Mouse (Mus musculus) intestine, embryonic 15.5 days (tissue): ENCODE data around the gene Kcnj3. TPM values are rescaled to one million over a fixed set of nuclear protein-coding genes. Genes with fewer than 3 reads are reported as not detected.

Source experiments
- ATAC-seq: fragments of 200-750 bp; cut with Nextera tagmentation; 2 replicates; pipeline ENCODE4 v1.8.0; 2017; ENCODE audit warnings: moderate TSS enrichment, moderate library complexity
- H3K27ac ChIP-seq: fragments of 300-500 bp; sonication (generic); 2 replicates; pipeline ENCODE4 v1.5.1; 2015; ENCODE audit warnings: mild to moderate bottlenecking, inconsistent platforms
- H3K27me3 ChIP-seq: fragments of 300-500 bp; sonication (generic); replicated peaks from 2 replicates; pipeline ENCODE4 v1.6.1; 2015; ENCODE audit warnings: inconsistent platforms
- H3K36me3 ChIP-seq: fragments of 300-500 bp; sonication (generic); 2 replicates; pipeline ENCODE4 v1.6.1; 2015; ENCODE audit warnings: inconsistent platforms
- H3K4me1 ChIP-seq: fragments of 300-500 bp; sonication (generic); replicated peaks from 2 replicates; pipeline ENCODE4 v1.6.1; 2015; ENCODE audit warnings: inconsistent platforms
- H3K4me2 ChIP-seq: fragments of 300-500 bp; sonication (generic); replicated peaks from 2 replicates; pipeline ENCODE4 v1.6.1; 2015; ENCODE audit warnings: mild to moderate bottlenecking, inconsistent platforms
- H3K4me3 ChIP-seq: fragments of 300-500 bp; sonication (generic); replicated peaks from 2 replicates; pipeline ENCODE4 v1.5.1; 2015; ENCODE audit warnings: inconsistent platforms
- H3K9ac ChIP-seq: fragments of 300-500 bp; sonication (generic); 2 replicates; pipeline ENCODE4 v1.6.1; 2015; ENCODE audit warnings: inconsistent platforms
- H3K9me3 ChIP-seq: fragments of 300-500 bp; sonication (generic); 2 replicates; pipeline ENCODE4 v1.6.1; 2016; ENCODE audit warnings: inconsistent platforms
- WGBS: fragments of 180-500 bp; shearing (Covaris S2); methylation state at CpG from one replicate; pipeline ENCODE4 v1.1.7; 2015; 5-methylcytosine and 5-hydroxymethylcytosine counted together
- polyA plus RNA-seq: library from polyadenylated mRNA; unstranded; fragments of >200 nt; fragmentation: Nextera tagmentation; extraction: Ambion mirVana; gene quantifications from 2 replicates; pipeline ENCODE4 v1.2.1, GENCODE M21; 2015

The Kcnj3 gene
- polyA plus RNA-seq = 0.15 and 0.20 TPM in 2 replicates

- WGBS = 4% methylated on average over 20 of the region's 20 CpGs
- H3K9ac ChIP-seq = peak within 1 kb of the TSS; percentile 30
- no peak within 1 kb of the TSS for H3K27ac ChIP-seq
- peak within 1 kb of the TSS; percentile 92 for H3K4me2 ChIP-seq
- H3K4me1 ChIP-seq = peaks cover 23% of the 10 kb centered on the region
- peak; percentile 71 for ATAC-seq
- H3K27me3 ChIP-seq = peaks cover 21% of the 10 kb centered on the region
- peak within 1 kb of the TSS; percentile 39 for H3K4me3 ChIP-seq
- no peaks in the 10 kb centered on the region for H3K36me3 ChIP-seq
- no peaks in the 10 kb centered on the region for H3K9me3 ChIP-seq
Observed at GRCm38 (mm10) chr2:55435721-55436260, at the start of gene Kcnj3. Gene Kcnj3, plus strand, starts transcription at chr2:55435970.

GRCm38 (mm10) chr2:55390330-55390989 is 45.3 kb upstream of the Kcnj3 start:
- Histone ChIP-seq H3K4me2 (no peak overlapping the region), H3K27ac (no peak overlapping the region), H3K4me3 (no peak overlapping the region), H3K9ac (no peak overlapping the region), H3K27me3 (no peaks in the 10 kb centered on the region), H3K36me3 (no peaks in the 10 kb centered on the region), H3K4me1 (no peaks in the 10 kb centered on the region), H3K9me3 (no peaks in the 10 kb centered on the region)
- no peak for ATAC-seq
- 57% methylated on average over 3 of the region's 3 CpGs for WGBS

DNA sequence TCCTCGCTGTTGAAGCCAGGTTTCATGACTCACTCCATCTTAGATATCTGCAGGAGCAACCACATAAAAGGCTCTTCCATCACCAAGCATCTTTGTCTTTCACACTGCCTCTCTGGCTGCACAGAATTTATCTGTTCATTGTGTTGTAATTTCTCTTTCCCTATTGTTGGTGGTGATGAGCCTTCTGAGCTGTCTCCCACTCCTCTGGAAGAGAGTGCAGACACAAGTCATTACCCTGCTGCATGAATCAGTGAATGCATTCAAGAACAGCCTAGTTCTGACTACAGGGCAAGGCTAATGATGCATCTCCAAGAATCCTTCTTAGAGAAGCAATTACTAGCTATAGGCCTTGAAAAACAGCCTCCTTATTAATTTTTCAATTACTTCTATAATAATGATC is 30.5 kb upstream of the Kcnj3 start:
- no peaks in the 10 kb centered on the region for H3K27me3 ChIP-seq
- WGBS = 63% methylated on average over 1 of the region's 1 CpGs
- H3K27ac ChIP-seq = no peak overlapping the region
- H3K4me1 ChIP-seq = no peaks in the 10 kb centered on the region
- H3K9ac ChIP-seq = no peak overlapping the region
- no peaks in the 10 kb centered on the region for H3K9me3 ChIP-seq
- no peak overlapping the region for H3K4me3 ChIP-seq
- no peak overlapping the region for H3K4me2 ChIP-seq
- H3K36me3 ChIP-seq = no peaks in the 10 kb centered on the region
- ATAC-seq = no peak

GRCm38 (mm10) chr2:55427633-55428032 is 8.1 kb upstream of the Kcnj3 start:
- no peaks in the 10 kb centered on the region for H3K9me3 ChIP-seq
- no peaks in the 10 kb centered on the region for H3K27me3 ChIP-seq
- no peaks in the 10 kb centered on the region for H3K4me1 ChIP-seq
- H3K27ac ChIP-seq = no peak overlapping the region
- H3K9ac ChIP-seq = no peak overlapping the region
- H3K4me2 ChIP-seq = no peak overlapping the region
- peak; percentile 78 for ATAC-seq
- no peaks in the 10 kb centered on the region for H3K36me3 ChIP-seq
- WGBS = 21% methylated on average over 2 of the region's 2 CpGs
- no peak overlapping the region for H3K4me3 ChIP-seq

DNA sequence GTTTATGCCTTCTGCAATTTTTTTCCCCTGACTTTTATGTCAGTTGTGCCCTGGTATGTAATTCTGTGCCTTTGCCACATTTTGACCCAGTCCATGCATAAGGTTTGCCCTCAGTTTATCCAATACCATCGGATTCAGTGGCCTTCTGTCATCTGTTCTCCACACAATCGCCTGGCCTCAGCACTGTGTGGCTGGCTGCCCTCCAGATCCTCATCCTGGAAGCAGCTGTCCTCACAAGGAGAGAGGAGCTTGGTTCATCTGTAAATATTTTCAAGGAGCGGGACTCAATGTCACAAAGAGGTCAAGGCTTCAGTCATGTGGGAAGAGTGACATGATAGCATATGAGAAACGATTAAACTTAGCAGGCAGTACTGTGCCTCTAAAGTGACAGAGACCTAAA is 3.7 kb upstream of the Kcnj3 start:
- no peaks in the 10 kb centered on the region for H3K36me3 ChIP-seq
- H3K4me1 ChIP-seq = peaks cover 17% of the 10 kb centered on the region
- H3K9me3 ChIP-seq = no peaks in the 10 kb centered on the region
- 53% methylated on average over 4 of the region's 4 CpGs for WGBS
- no peak for ATAC-seq
- no peak overlapping the region for H3K27ac ChIP-seq
- H3K9ac ChIP-seq = no peak overlapping the region
- H3K4me2 ChIP-seq = no peak overlapping the region
- H3K4me3 ChIP-seq = no peak overlapping the region
- peaks cover 17% of the 10 kb centered on the region for H3K27me3 ChIP-seq

DNA sequence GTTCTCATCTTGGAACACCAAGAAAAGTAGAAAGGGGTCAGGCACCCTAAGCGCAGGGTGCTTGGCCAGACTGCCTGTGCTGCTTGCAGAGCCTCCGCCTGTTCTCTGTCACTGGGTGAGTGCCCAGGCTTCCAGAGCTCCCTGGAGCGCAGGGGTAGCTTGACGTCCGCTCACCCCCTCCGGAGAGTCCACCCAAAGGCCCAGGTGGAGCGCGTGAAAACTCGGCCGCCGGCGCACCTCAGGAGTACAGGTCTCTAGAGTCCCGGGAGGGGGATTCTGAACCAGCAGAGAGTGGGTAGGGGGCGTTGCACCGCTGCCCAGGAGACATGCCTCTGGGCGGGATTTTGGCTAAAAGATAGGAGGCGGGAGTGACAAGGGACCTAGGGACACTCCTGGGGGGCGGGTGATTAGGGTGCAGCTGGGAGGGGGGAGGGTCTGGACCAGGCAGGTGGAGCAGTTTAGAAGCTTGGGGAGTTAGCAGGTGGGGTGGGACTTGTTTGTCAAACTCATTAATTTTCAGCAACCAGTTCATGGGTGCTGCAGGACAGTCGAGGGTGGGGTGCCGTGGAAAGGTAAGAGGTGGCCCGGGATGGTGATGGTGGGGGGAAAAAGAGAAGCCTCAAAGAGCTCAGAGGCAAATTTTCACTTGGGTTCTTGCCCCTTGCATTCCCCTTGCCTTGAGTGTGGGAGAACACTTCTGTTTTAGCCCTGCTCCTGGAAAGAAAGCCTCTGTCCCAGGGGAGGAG is 664 bp downstream of the Kcnj3 start:
- Histone ChIP-seq H3K4me3 (peak overlapping the region; percentile 39), H3K27me3 (peaks cover 21% of the 10 kb centered on the region), H3K27ac (no peak overlapping the region), H3K9ac (peak overlapping the region; percentile 30), H3K9me3 (no peaks in the 10 kb centered on the region), H3K4me1 (peaks cover 23% of the 10 kb centered on the region), H3K36me3 (no peaks in the 10 kb centered on the region), H3K4me2 (peak overlapping the region; percentile 92)
- WGBS = 2% methylated on average over 21 of the region's 21 CpGs
- ATAC-seq = peak; percentile 67

DNA sequence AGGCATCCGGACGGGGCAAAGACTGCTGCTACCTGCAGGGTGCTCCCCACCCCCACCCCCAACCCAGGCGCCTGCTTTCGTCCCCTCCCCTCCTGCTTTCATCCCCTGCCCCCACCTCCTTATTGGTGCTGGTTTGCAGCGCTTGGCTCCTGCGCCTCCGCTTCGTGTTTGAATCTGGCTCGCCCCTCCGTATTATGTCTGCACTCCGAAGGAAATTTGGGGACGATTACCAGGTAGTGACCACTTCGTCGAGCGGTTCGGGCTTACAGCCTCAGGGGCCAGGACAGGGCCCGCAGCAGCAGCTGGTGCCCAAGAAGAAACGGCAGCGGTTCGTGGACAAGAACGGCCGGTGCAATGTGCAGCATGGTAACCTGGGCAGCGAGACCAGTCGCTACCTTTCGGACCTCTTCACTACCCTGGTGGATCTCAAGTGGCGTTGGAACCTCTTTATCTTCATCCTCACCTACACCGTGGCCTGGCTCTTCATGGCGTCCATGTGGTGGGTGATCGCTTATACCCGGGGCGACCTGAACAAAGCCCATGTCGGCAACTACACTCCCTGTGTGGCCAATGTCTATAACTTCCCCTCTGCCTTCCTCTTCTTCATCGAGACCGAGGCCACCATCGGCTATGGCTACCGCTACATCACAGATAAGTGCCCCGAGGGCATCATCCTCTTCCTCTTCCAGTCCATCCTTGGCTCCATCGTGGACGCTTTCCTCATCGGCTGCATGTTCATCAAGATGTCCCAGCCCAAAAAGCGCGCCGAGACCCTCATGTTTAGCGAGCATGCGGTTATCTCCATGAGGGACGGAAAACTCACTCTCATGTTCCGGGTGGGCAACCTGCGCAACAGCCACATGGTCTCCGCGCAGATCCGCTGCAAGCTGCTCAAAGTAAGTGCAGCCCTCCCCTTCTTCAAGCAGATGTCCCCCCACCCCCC is 1.5 kb downstream of the Kcnj3 start:
- whole genome bisulfite sequencing = 2% methylated on average over 51 of the region's 51 CpGs
- H3K4me3 ChIP-seq = peak overlapping the region; percentile 39
- H3K9me3 ChIP-seq = no peaks in the 10 kb centered on the region
- peaks cover 23% of the 10 kb centered on the region for H3K4me1 ChIP-seq
- peak overlapping the region; percentile 92 for H3K4me2 ChIP-seq
- no peaks in the 10 kb centered on the region for H3K36me3 ChIP-seq
- ATAC-seq = peak; percentile 24; the same call in 1 of the 2 replicates
- H3K9ac ChIP-seq = peak overlapping the region; percentile 30; the same call in 1 of the 2 replicates
- H3K27ac ChIP-seq = no peak overlapping the region
- H3K27me3 ChIP-seq = peaks cover 21% of the 10 kb centered on the region

DNA sequence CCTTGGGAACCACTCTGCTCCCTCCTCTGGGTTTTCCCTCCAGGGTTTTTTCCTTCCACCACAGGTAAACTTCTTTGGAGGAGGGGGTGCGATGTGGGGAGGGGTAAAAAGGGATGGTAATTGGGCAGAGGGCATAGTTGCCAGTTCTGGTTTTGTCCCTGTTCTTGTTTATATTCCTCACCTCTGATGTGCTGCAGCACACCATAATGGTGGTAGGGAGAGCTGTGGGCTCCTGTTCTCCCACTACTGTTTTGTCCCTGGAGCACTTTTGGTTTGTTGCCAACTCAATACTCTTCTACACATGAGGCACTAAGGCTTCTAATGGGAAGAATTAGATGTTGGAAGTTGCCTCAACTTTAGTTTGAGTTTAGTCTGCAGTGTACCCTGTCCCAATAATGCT is 2.2 kb downstream of the Kcnj3 start:
- Histone ChIP-seq H3K36me3 (no peaks in the 10 kb centered on the region), H3K9me3 (no peaks in the 10 kb centered on the region), H3K27me3 (peaks cover 21% of the 10 kb centered on the region), H3K9ac (no peak overlapping the region), H3K4me2 (peak overlapping the region; percentile 92), H3K4me1 (peaks cover 23% of the 10 kb centered on the region), H3K4me3 (0 out of 2 replicates have a peak overlapping the region, but pooled peaks have one; percentile 39), H3K27ac (no peak overlapping the region)
- WGBS = 10% methylated on average over 1 of the region's 1 CpGs
- no peak for ATAC-seq

- Histone ChIP-seq H3K4me3 (no peak overlapping the region), H3K9me3 (no peaks in the 10 kb centered on the region), H3K36me3 (no peaks in the 10 kb centered on the region), H3K4me2 (no peak overlapping the region), H3K27me3 (peaks cover 21% of the 10 kb centered on the region), H3K4me1 (peaks cover 23% of the 10 kb centered on the region), H3K9ac (no peak overlapping the region), H3K27ac (no peak overlapping the region)
- ATAC-seq = no peak
Observed at GRCm38 (mm10) chr2:55439211-55439610, 3.4 kb downstream of the Kcnj3 start.

DNA sequence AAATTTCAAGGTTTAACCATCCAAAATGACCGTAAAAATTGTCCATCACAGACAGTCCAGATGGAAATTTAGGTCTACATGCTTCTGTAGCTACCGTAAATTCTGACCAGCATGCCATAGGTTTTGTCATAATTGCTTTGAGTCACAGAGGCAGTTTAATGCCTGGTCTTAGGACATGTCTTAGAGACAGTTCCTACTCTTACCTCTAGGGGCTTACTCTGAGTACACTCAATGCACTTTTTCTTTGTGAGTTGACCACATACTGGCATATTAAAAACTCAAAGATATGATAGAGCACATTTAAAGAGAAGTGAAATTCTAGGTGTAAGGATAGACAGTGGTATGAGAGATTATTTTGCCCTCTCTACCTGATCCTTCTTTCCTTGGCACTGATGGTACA is 6.2 kb downstream of the Kcnj3 start:
- H3K4me2 ChIP-seq = no peak overlapping the region
- peaks cover 7% of the 10 kb centered on the region for H3K4me1 ChIP-seq
- no peaks in the 10 kb centered on the region for H3K9me3 ChIP-seq
- H3K27ac ChIP-seq = no peak overlapping the region
- no peaks in the 10 kb centered on the region for H3K36me3 ChIP-seq
- no peak overlapping the region for H3K4me3 ChIP-seq
- no peak for ATAC-seq
- peaks cover 6% of the 10 kb centered on the region; the same call in 1 of the 2 replicates for H3K27me3 ChIP-seq
- 83% methylated on average over 2 of the region's 2 CpGs for WGBS
- no peak overlapping the region for H3K9ac ChIP-seq

- no peaks in the 10 kb centered on the region for H3K27me3 ChIP-seq
- no peaks in the 10 kb centered on the region for H3K9me3 ChIP-seq
- ATAC-seq = no peak
- H3K27ac ChIP-seq = no peak overlapping the region
- no peak overlapping the region for H3K4me3 ChIP-seq
- H3K36me3 ChIP-seq = no peaks in the 10 kb centered on the region
- H3K9ac ChIP-seq = no peak overlapping the region
- no peak overlapping the region for H3K4me2 ChIP-seq
- no peaks in the 10 kb centered on the region for H3K4me1 ChIP-seq
Observed at GRCm38 (mm10) chr2:55447298-55447697, 11.5 kb downstream of the Kcnj3 start.

- H3K36me3 ChIP-seq = no peaks in the 10 kb centered on the region
- WGBS = 46% methylated on average over 1 of the region's 1 CpGs
- H3K27ac ChIP-seq = no peak overlapping the region
- H3K27me3 ChIP-seq = no peaks in the 10 kb centered on the region
- no peaks in the 10 kb centered on the region for H3K4me1 ChIP-seq
- H3K4me3 ChIP-seq = no peak overlapping the region
- no peak for ATAC-seq
- H3K9me3 ChIP-seq = no peaks in the 10 kb centered on the region
- no peak overlapping the region for H3K4me2 ChIP-seq
- H3K9ac ChIP-seq = no peak overlapping the region
Observed at GRCm38 (mm10) chr2:55450774-55451173, 15.0 kb downstream of the Kcnj3 start.
